Mouse (Mus musculus): Measurements from ENCODE around the gene Raf1.

The Raf1 gene

GRCm38 (mm10) chr6:115619818-115620217 is 56.6 kb downstream of the Raf1 start:
- DNase-seq (ENCODE audit: low read depth, low spot score), result peak; percentile 62

GRCm38 (mm10) chr6:115615983-115616382 is 60.5 kb downstream of the Raf1 start:
- DNase-seq (ENCODE audit: low read depth, low spot score), result no peak

GRCm38 (mm10) chr6:115613793-115614192 is 62.6 kb downstream of the Raf1 start:
- no peak for DNase-seq (ENCODE audit: low read depth, low spot score)

GRCm38 (mm10) chr6:115610301-115610700 is 66.1 kb downstream of the Raf1 start:
- no peak for DNase-seq (ENCODE audit: low read depth, low spot score)

GRCm38 (mm10) chr6:115609121-115609520 is 67.3 kb downstream of the Raf1 start:
- DNase-seq (ENCODE audit: low read depth, low spot score), result peak; percentile 58

GRCm38 (mm10) chr6:115607429-115607828 is 69.0 kb downstream of the Raf1 start:
- DNase-seq (ENCODE audit: low read depth, low spot score), result no peak

GRCm38 (mm10) chr6:115606461-115606860 is 70.0 kb downstream of the Raf1 start:
- DNase-seq (ENCODE audit: low read depth, low spot score), result no peak

- DNase-seq (ENCODE audit: low read depth, low spot score), result peak; percentile 92
These were observed 74.5 kb downstream of the Raf1 start, which contains the start of gene Mkrn2 for GRCm38 (mm10) chr6:115601715-115602523. Gene Mkrn2, plus strand, starts transcription at chr6:115601902.

- DNase-seq (ENCODE audit: low read depth, low spot score), result peak; percentile 75
These were observed 75.1 kb downstream of the Raf1 start for GRCm38 (mm10) chr6:115601322-115601714.

GRCm38 (mm10) chr6:115595667-115596066 is 80.8 kb downstream of the Raf1 start:
- no peak for DNase-seq (ENCODE audit: low read depth, low spot score)

GRCm38 (mm10) chr6:115594463-115594862 is 82.0 kb downstream of the Raf1 start:
- DNase-seq (ENCODE audit: low read depth, low spot score), result no peak

- no peak for DNase-seq (ENCODE audit: low read depth, low spot score)
These were observed 83.2 kb downstream of the Raf1 start for GRCm38 (mm10) chr6:115593252-115593651.

- no peak for DNase-seq (ENCODE audit: low read depth, low spot score)
These were observed 84.0 kb downstream of the Raf1 start, which contains the start of gene Mkrn2os for GRCm38 (mm10) chr6:115592458-115592857. Gene Mkrn2os, minus strand, starts transcription at chr6:115592576.

- DNase-seq (ENCODE audit: low read depth, low spot score), result no peak
These were observed 84.6 kb downstream of the Raf1 start for GRCm38 (mm10) chr6:115591692-115592359.

- no peak for DNase-seq (ENCODE audit: low read depth, low spot score)
These were observed 90.1 kb downstream of the Raf1 start for GRCm38 (mm10) chr6:115586321-115586720.

GRCm38 (mm10) chr6:115584176-115584575 is 92.3 kb downstream of the Raf1 start:
- no peak for DNase-seq (ENCODE audit: low read depth, low spot score)

- no peak for DNase-seq (ENCODE audit: low read depth, low spot score)
These were observed 92.9 kb downstream of the Raf1 start for GRCm38 (mm10) chr6:115583430-115584125.

GRCm38 (mm10) chr6:115582328-115583115 is 93.9 kb downstream of the Raf1 start:
- DNase-seq (ENCODE audit: low read depth, low spot score), result peak; percentile 70

- DNase-seq (ENCODE audit: low read depth, low spot score), result no peak
These were observed 95.6 kb downstream of the Raf1 start for GRCm38 (mm10) chr6:115580810-115581209.

GRCm38 (mm10) chr6:115577941-115578340 is 98.5 kb downstream of the Raf1 start:
- no peak for DNase-seq (ENCODE audit: low read depth, low spot score)

- no peak for DNase-seq (ENCODE audit: low read depth, low spot score)
These were observed 99.0 kb downstream of the Raf1 start for GRCm38 (mm10) chr6:115577407-115577806.

Measured in R1 (cell line).